Mouse (Mus musculus): ENCODE measurements around the gene Smyd1. TPM values are rescaled to one million over a fixed set of nuclear protein-coding genes. Genes with fewer than 3 reads are reported as not detected.

Gene Smyd1
- polyA plus RNA-seq, 1 experiment from 2014 or later = 0.56 TPM

- Histone ChIP-seq H3K4me2 (replicated peaks; ENCODE audit: low read depth) (no peak overlapping the region), H3K27me3 (ENCODE audit: control insufficient read depth, insufficient read depth, low read length) (no peaks in the 10 kb centered on the region), H3K4me3 (ENCODE audit: low read depth, low read length) (no peak overlapping the region), H3K9me3 (ENCODE audit: control insufficient read depth, low read length) (no peaks in the 10 kb centered on the region), H3K27ac (replicated peaks) (no peak overlapping the region), H3K4me1 (replicated peaks; ENCODE audit: control insufficient read depth, insufficient read depth) (no peaks in the 10 kb centered on the region), H3K36me3 (ENCODE audit: control insufficient read depth, insufficient read depth, low read length) (no peaks in the 10 kb centered on the region), H3K9ac (ENCODE audit: low read length) (no peak overlapping the region)
- ATAC-seq (ENCODE audit: low FRiP score, low TSS enrichment) = no peak
- 70% methylated on average over 4 of the region's 4 CpGs for WGBS
- TF ChIP-seq EP300 (optimal IDR thresholded peaks at IDR 0.05) = no peak
- no peak for TF ChIP-seq CTCF (IDR thresholded peaks at IDR 0.05; ENCODE audit: low read depth)
- no peak for DNase-seq (ENCODE audit: low spot score)
These were observed 38.2 kb upstream of the Smyd1 start for GRCm38 (mm10) chr6:71360221-71360620.

- no peak for TF ChIP-seq EP300 (optimal IDR thresholded peaks at IDR 0.05)
- no peak for TF ChIP-seq CTCF (IDR thresholded peaks at IDR 0.05; ENCODE audit: low read depth)
- 86% methylated on average over 7 of the region's 7 CpGs for WGBS
These were observed 35.5 kb upstream of the Smyd1 start for GRCm38 (mm10) chr6:71357493-71357892.

DNA sequence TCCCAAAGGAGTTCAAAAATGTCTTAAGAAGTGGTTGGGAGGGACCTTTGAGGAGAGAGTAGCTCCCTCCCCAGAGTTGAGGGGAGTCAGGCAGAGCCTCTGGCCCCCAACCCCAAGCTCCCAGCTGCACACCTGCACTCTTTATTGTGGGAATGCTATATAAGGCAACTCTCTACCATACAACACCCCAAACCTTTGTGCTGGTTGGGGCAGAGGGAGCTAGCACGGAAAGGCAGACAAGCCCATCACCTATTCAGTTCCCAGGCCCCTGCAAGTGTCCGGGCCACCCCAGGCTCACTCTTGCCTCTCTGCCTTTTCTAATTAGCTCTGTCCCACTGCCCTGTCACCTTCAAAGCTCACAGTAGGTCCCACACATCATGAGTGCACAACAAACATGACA, 31.7 kb upstream of the Smyd1 start:
- WGBS = 91% methylated on average over 2 of the region's 2 CpGs
- ATAC-seq (ENCODE audit: low FRiP score, low TSS enrichment) (no peak), DNase-seq (ENCODE audit: low spot score) (no peak)
- H3K27ac ChIP-seq (replicated peaks) = no peak overlapping the region
- no peak for TF ChIP-seq CTCF (IDR thresholded peaks at IDR 0.05; ENCODE audit: low read depth)
- TF ChIP-seq EP300 (optimal IDR thresholded peaks at IDR 0.05) = no peak
- H3K4me1 ChIP-seq (replicated peaks; ENCODE audit: control insufficient read depth, insufficient read depth) = no peaks in the 10 kb centered on the region
- H3K4me3 ChIP-seq (ENCODE audit: low read depth, low read length) = no peak overlapping the region
- H3K9ac ChIP-seq (ENCODE audit: low read length) = no peak overlapping the region
- no peaks in the 10 kb centered on the region for H3K9me3 ChIP-seq (ENCODE audit: control insufficient read depth, low read length)
- H3K36me3 ChIP-seq (ENCODE audit: control insufficient read depth, insufficient read depth, low read length) = no peaks in the 10 kb centered on the region
- H3K27me3 ChIP-seq (ENCODE audit: control insufficient read depth, insufficient read depth, low read length) = no peaks in the 10 kb centered on the region
- H3K4me2 ChIP-seq (replicated peaks; ENCODE audit: low read depth) = no peak overlapping the region

More at GRCm38 (mm10) chr6:71357493-71357892, 35.5 kb upstream of the Smyd1 start:
- H3K4me2 ChIP-seq (replicated peaks; ENCODE audit: low read depth) = no peak overlapping the region
- no peaks in the 10 kb centered on the region for H3K27me3 ChIP-seq (ENCODE audit: control insufficient read depth, insufficient read depth, low read length)
- H3K27ac ChIP-seq (replicated peaks) = no peak overlapping the region
- H3K9me3 ChIP-seq (ENCODE audit: control insufficient read depth, low read length) = no peaks in the 10 kb centered on the region
- DNase-seq (ENCODE audit: low spot score) = no peak
- H3K4me1 ChIP-seq (replicated peaks; ENCODE audit: control insufficient read depth, insufficient read depth) = no peaks in the 10 kb centered on the region
- H3K9ac ChIP-seq (ENCODE audit: low read length) = no peak overlapping the region
- no peaks in the 10 kb centered on the region for H3K36me3 ChIP-seq (ENCODE audit: control insufficient read depth, insufficient read depth, low read length)
- ATAC-seq (ENCODE audit: low FRiP score, low TSS enrichment) = no peak
- H3K4me3 ChIP-seq (ENCODE audit: low read depth, low read length) = no peak overlapping the region

GRCm38 (mm10) chr6:71352866-71353427, 30.9 kb upstream of the Smyd1 start:
- Histone ChIP-seq H3K4me3 (ENCODE audit: low read depth, low read length) (no peak overlapping the region), H3K27ac (replicated peaks) (no peak overlapping the region), H3K27me3 (ENCODE audit: control insufficient read depth, insufficient read depth, low read length) (no peaks in the 10 kb centered on the region), H3K4me1 (replicated peaks; ENCODE audit: control insufficient read depth, insufficient read depth) (no peaks in the 10 kb centered on the region), H3K9ac (ENCODE audit: low read length) (no peak overlapping the region), H3K9me3 (ENCODE audit: control insufficient read depth, low read length) (no peaks in the 10 kb centered on the region), H3K36me3 (ENCODE audit: control insufficient read depth, insufficient read depth, low read length) (no peaks in the 10 kb centered on the region), H3K4me2 (replicated peaks; ENCODE audit: low read depth) (no peak overlapping the region)
- WGBS = 71% methylated on average over 10 of the region's 10 CpGs
- TF ChIP-seq EP300 (optimal IDR thresholded peaks at IDR 0.05) = no peak
- TF ChIP-seq CTCF (IDR thresholded peaks at IDR 0.05; ENCODE audit: low read depth) = no peak
- DNase-seq (ENCODE audit: low spot score) = no peak
- ATAC-seq (ENCODE audit: low FRiP score, low TSS enrichment) = no peak

- Histone ChIP-seq H3K27me3 (ENCODE audit: control insufficient read depth, insufficient read depth, low read length) (no peaks in the 10 kb centered on the region), H3K4me1 (replicated peaks; ENCODE audit: control insufficient read depth, insufficient read depth) (no peaks in the 10 kb centered on the region), H3K36me3 (ENCODE audit: control insufficient read depth, insufficient read depth, low read length) (no peaks in the 10 kb centered on the region), H3K4me2 (replicated peaks; ENCODE audit: low read depth) (no peak overlapping the region), H3K4me3 (ENCODE audit: low read depth, low read length) (no peak overlapping the region), H3K9ac (ENCODE audit: low read length) (no peak overlapping the region), H3K27ac (replicated peaks) (no peak overlapping the region), H3K9me3 (ENCODE audit: control insufficient read depth, low read length) (no peaks in the 10 kb centered on the region)
- no peak for TF ChIP-seq EP300 (optimal IDR thresholded peaks at IDR 0.05)
- no peak for TF ChIP-seq CTCF (IDR thresholded peaks at IDR 0.05; ENCODE audit: low read depth)
- ATAC-seq (ENCODE audit: low FRiP score, low TSS enrichment) = no peak
- 94% methylated on average over 6 of the region's 6 CpGs for WGBS
- DNase-seq (ENCODE audit: low spot score) = no peak
These were observed 30.2 kb upstream of the Smyd1 start for GRCm38 (mm10) chr6:71352201-71352600.

GRCm38 (mm10) chr6:71351201-71351600, 29.2 kb upstream of the Smyd1 start:
- H3K4me2 ChIP-seq (replicated peaks; ENCODE audit: low read depth) = no peak overlapping the region
- H3K27ac ChIP-seq (replicated peaks) = no peak overlapping the region
- no peak for ATAC-seq (ENCODE audit: low FRiP score, low TSS enrichment)
- H3K36me3 ChIP-seq (ENCODE audit: control insufficient read depth, insufficient read depth, low read length) = no peaks in the 10 kb centered on the region
- no peaks in the 10 kb centered on the region for H3K27me3 ChIP-seq (ENCODE audit: control insufficient read depth, insufficient read depth, low read length)
- no peaks in the 10 kb centered on the region for H3K9me3 ChIP-seq (ENCODE audit: control insufficient read depth, low read length)
- WGBS = 86% methylated on average over 3 of the region's 3 CpGs
- H3K4me1 ChIP-seq (replicated peaks; ENCODE audit: control insufficient read depth, insufficient read depth) = no peaks in the 10 kb centered on the region
- no peak for DNase-seq (ENCODE audit: low spot score)
- TF ChIP-seq EP300 (optimal IDR thresholded peaks at IDR 0.05) (no peak), CTCF (IDR thresholded peaks at IDR 0.05; ENCODE audit: low read depth) (no peak)
- no peak overlapping the region for H3K9ac ChIP-seq (ENCODE audit: low read length)
- no peak overlapping the region for H3K4me3 ChIP-seq (ENCODE audit: low read depth, low read length)
